ENCODE assay signal across 24 mouse cellular contexts in genomic region chr11:113113220-113113817, GRCm38 (mm10).
DNase-seq lines count a peak whose midpoint lies in the region; ATAC-seq and TF ChIP-seq lines count a peak whose summit lies in the region.
"Had no signal": no experiment of that assay in that cellular context is flagged by ENCODE, and none has a peak within 500 bp of the region (broad histone marks: within the 10 kb centered on the region; RNA-seq: fewer than 3 reads in every experiment).

No protein-coding gene starts in this region.

- no peak overlapping the region for H3K9ac ChIP-seq in embryonic facial prominence, embryonic 13.5 days
- no peak overlapping the region for H3K9ac ChIP-seq in lung, embryonic 15.5 days
- no peak overlapping the region for H3K9ac ChIP-seq in stomach, postnatal 0 days (ENCODE audit: low read length)
- H3K9ac ChIP-seq: forebrain, embryonic 12.5 days; heart, embryonic 15.5 days; hindbrain, embryonic 14.5 days; liver, embryonic 15.5 days had no signal

- TF ChIP-seq CTCF in lung, adult 2 months (IDR thresholded peaks at IDR 0.05; ENCODE audit: insufficient read depth, low read length): no peak
- TF ChIP-seq CTCF in stomach, postnatal 0 days (IDR thresholded peaks at IDR 0.05; ENCODE audit: low read depth): no peak

- 0 out of 2 replicates have a peak overlapping the region, but pooled peaks have one; percentile 7 for H3K27ac ChIP-seq in embryonic facial prominence, embryonic 13.5 days
- H3K27ac ChIP-seq in embryonic facial prominence, embryonic 10.5 days (replicated peaks): no peak overlapping the region
- peak overlapping the region; percentile 17 for H3K27ac ChIP-seq in lung, embryonic 15.5 days
- H3K27ac ChIP-seq in stomach, postnatal 0 days (replicated peaks): peak overlapping the region; percentile 73
- H3K27ac ChIP-seq: forebrain, embryonic 12.5 days; gastrocnemius, adult 2 months; heart, embryonic 15.5 days; hindbrain, embryonic 14.5 days; liver, embryonic 15.5 days had no signal

- no peak for TF ChIP-seq POLR2A in lung, adult 2 months (IDR thresholded peaks at IDR 0.05; ENCODE audit: borderline replicate concordance, extremely low read depth, low read depth, low read length)

- TF ChIP-seq EP300 in stomach, postnatal 0 days (optimal IDR thresholded peaks at IDR 0.05): no peak

- no peak for ATAC-seq in embryonic facial prominence, embryonic 13.5 days (ENCODE audit: insufficient number of reproducible peaks, insufficient read depth, low FRiP score, low TSS enrichment, low read depth)
- ATAC-seq in lung, embryonic 15.5 days (ENCODE audit: borderline replicate concordance, extremely low read depth, low FRiP score, low TSS enrichment): no peak
- peak; percentile 83 for ATAC-seq in stomach, postnatal 0 days (ENCODE audit: low FRiP score, low TSS enrichment)
- ATAC-seq: inflammation-experienced regulatory T-cells, adult 6 months had no signal

- 64% methylated on average over 6 of the region's 6 CpGs for WGBS in embryonic facial prominence, embryonic 13.5 days
- WGBS in embryonic facial prominence, embryonic 10.5 days: 85% methylated on average over 6 of the region's 6 CpGs
- 59% methylated on average over 6 of the region's 6 CpGs for WGBS in lung, embryonic 15.5 days
- WGBS in lung, adult 2 months: 71% methylated on average over 6 of the region's 6 CpGs
- 54% methylated on average over 6 of the region's 6 CpGs for WGBS in stomach, postnatal 0 days

- H3K27me3 ChIP-seq in embryonic facial prominence, embryonic 13.5 days: no peaks in the 10 kb centered on the region
- H3K27me3 ChIP-seq in embryonic facial prominence, embryonic 10.5 days (replicated peaks; ENCODE audit: low read depth, poor library complexity, severe bottlenecking): no peaks in the 10 kb centered on the region
- no peaks in the 10 kb centered on the region for H3K27me3 ChIP-seq in lung, embryonic 15.5 days
- no peaks in the 10 kb centered on the region for H3K27me3 ChIP-seq in stomach, postnatal 0 days (ENCODE audit: control insufficient read depth, insufficient read depth, low read length)
- H3K27me3 ChIP-seq: forebrain, embryonic 12.5 days; heart, embryonic 15.5 days; liver, embryonic 15.5 days; megakaryocyte, embryonic 14.5 days had no signal

- H3K4me3 ChIP-seq in embryonic facial prominence, embryonic 13.5 days: no peak overlapping the region
- no peak overlapping the region for H3K4me3 ChIP-seq in embryonic facial prominence, embryonic 10.5 days
- H3K4me3 ChIP-seq in lung, embryonic 15.5 days: no peak overlapping the region
- H3K4me3 ChIP-seq in lung, adult 2 months (replicated peaks; ENCODE audit: extremely low read depth, low read depth, low read length): no peak overlapping the region
- no peak overlapping the region for H3K4me3 ChIP-seq in stomach, postnatal 0 days (ENCODE audit: low read depth, low read length)
- H3K4me3 ChIP-seq: erythroblast, embryonic 14.5 days; forebrain, embryonic 12.5 days; gastrocnemius, adult 2 months; heart, embryonic 15.5 days; liver, embryonic 15.5 days; megakaryocyte, embryonic 14.5 days had no signal

- no peak for DNase-seq in embryonic facial prominence, embryonic 10.5 days (ENCODE audit: low spot score)
- DNase-seq in lung, adult 2 months: no peak
- DNase-seq in lung, postnatal 36 days: peak; percentile 26
- DNase-seq in stomach, postnatal 0 days (ENCODE audit: low spot score): peak; percentile 53
- no peak for DNase-seq in frontal cortex, postnatal 14 days (ENCODE audit: low spot score in 2 of 2)
- DNase-seq: adrenal gland, postnatal 14 days; cerebellum, adult 8-10 months; cerebellum, postnatal 36 days; gastrocnemius, adult 2 months; heart, postnatal 4 days; kidney, adult 9 months; kidney, postnatal 36 days; liver; midbrain, embryonic 14.5 days; thymus, postnatal 14 days had no signal

- no peak overlapping the region for H3K4me2 ChIP-seq in embryonic facial prominence, embryonic 13.5 days
- no peak overlapping the region for H3K4me2 ChIP-seq in lung, embryonic 15.5 days
- no peak overlapping the region for H3K4me2 ChIP-seq in stomach, postnatal 0 days (replicated peaks; ENCODE audit: low read depth)
- H3K4me2 ChIP-seq: forebrain, embryonic 12.5 days; heart, embryonic 15.5 days; hindbrain, embryonic 14.5 days; liver, embryonic 15.5 days had no signal

- H3K9me3 ChIP-seq in embryonic facial prominence, embryonic 13.5 days: no peaks in the 10 kb centered on the region
- no peaks in the 10 kb centered on the region for H3K9me3 ChIP-seq in embryonic facial prominence, embryonic 10.5 days
- no peaks in the 10 kb centered on the region for H3K9me3 ChIP-seq in lung, embryonic 15.5 days
- H3K9me3 ChIP-seq in stomach, postnatal 0 days (ENCODE audit: control insufficient read depth, low read length): no peaks in the 10 kb centered on the region
- H3K9me3 ChIP-seq: forebrain, embryonic 12.5 days; heart, embryonic 15.5 days; liver, embryonic 15.5 days had no signal

- no peaks in the 10 kb centered on the region for H3K36me3 ChIP-seq in embryonic facial prominence, embryonic 13.5 days
- H3K36me3 ChIP-seq in embryonic facial prominence, embryonic 10.5 days (replicated peaks): no peaks in the 10 kb centered on the region; the same call in 1 of the 2 replicates
- no peaks in the 10 kb centered on the region for H3K36me3 ChIP-seq in lung, embryonic 15.5 days
- no peaks in the 10 kb centered on the region for H3K36me3 ChIP-seq in stomach, postnatal 0 days (ENCODE audit: control insufficient read depth, insufficient read depth, low read length)
- H3K36me3 ChIP-seq: forebrain, embryonic 12.5 days; heart, embryonic 15.5 days; liver, embryonic 15.5 days had no signal

- peaks cover 14% of the 10 kb centered on the region; the same call in 1 of the 2 replicates for H3K4me1 ChIP-seq in embryonic facial prominence, embryonic 13.5 days
- H3K4me1 ChIP-seq in embryonic facial prominence, embryonic 10.5 days: peaks cover 31% of the 10 kb centered on the region
- peaks cover 7% of the 10 kb centered on the region; the same call in 1 of the 2 replicates for H3K4me1 ChIP-seq in lung, embryonic 15.5 days
- no peaks in the 10 kb centered on the region for H3K4me1 ChIP-seq in lung, adult 2 months (ENCODE audit: control insufficient read depth, insufficient read depth, low read length)
- no peaks in the 10 kb centered on the region for H3K4me1 ChIP-seq in stomach, postnatal 0 days (replicated peaks; ENCODE audit: control insufficient read depth, insufficient read depth)
- H3K4me1 ChIP-seq: liver, embryonic 15.5 days; megakaryocyte, embryonic 14.5 days had no signal

Comparison
In these comparisons a context has a peak if more than half of its experiments do, and no peak if none do; other contexts are left out.
1. DNase-seq: peak in lung, postnatal 36 days (single experiment) and stomach, postnatal 0 days (single experiment); none in embryonic facial prominence, embryonic 10.5 days (single experiment), lung, adult 2 months (single experiment) and frontal cortex, postnatal 14 days (0 of 2).